Mouse (Mus musculus) leukemia stem cell, adult 10-12 weeks (primary cell): Measurements from ENCODE around the gene 4930590J08Rik. TPM values are rescaled to one million over a fixed set of nuclear protein-coding genes. Genes with fewer than 3 reads are reported as not detected.

Experiments used
- polyA plus RNA-seq: library from polyadenylated mRNA; stranded (reverse); fragments of >175 nt; gene quantifications from 2 replicates; pipeline ENCODE4 v1.2.3, GENCODE M21; 2012; ENCODE audit warnings: low replicate concordance

Gene 4930590J08Rik
- polyA plus RNA-seq = 0.06 TPM in 1 of 2 replicates, not detected in the other

DNA sequence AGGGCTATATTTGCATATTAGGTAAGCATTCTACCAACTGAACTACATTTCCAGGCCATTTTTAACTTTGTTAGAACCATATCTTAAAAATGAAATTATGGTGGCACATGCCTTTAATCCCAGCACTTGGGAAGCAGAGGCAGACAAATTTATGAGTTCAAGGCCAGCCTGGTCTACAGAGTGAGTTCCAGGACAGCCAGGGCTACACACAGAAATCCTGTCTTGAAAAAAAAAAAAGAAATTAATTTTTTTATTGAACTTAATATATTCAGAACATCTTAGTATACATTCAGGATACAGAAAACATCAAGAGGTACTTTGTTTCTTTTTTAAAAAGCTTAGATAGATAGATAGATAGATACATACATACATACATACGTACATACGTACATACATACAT lies at the start of gene 4930590J08Rik:
Gene 4930590J08Rik (plus strand): TSS at position 301 of the 400 bp plus-strand sequence.

DNA sequence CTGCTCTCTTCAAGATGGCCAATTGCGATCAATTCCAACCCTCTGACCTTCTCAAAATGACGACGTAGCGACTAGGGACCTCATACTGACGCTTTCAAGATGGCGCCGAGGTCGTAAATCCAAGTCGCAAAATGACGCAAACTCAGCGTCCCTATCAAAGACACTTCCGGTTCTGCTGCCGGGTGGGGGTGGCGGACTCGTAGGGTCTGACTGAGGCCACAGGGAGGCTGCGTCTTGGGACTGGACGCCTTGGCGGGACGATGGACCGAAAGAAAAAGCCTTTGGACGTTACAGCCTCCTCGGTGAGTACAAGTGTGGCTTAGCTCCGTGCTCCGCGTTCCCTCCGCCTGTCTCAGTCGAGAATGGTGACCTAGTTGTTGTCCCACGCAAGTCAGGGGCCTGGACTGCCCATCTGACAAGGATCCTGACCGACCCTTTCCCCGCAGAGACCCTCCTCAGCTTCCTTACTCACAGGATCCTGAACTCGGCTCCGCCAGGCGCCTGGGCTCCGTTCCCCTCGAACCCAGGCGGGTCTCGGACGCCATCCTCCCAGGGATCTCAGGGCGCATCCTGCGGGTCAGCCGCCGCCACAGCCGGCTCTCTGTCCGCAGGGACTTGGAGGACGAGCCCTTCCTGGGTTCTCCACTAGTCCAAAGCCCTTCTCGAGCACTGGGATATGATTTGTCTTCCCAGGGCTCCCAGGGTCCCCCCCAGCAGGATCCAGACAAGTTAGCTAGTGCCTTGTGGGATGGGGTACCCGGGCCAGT lies 24.5 kb upstream of the 4930590J08Rik start, which contains the start of gene Ccdc174:
Gene Ccdc174 (plus strand): TSS at position 169 of the 767 bp plus-strand sequence.

DNA sequence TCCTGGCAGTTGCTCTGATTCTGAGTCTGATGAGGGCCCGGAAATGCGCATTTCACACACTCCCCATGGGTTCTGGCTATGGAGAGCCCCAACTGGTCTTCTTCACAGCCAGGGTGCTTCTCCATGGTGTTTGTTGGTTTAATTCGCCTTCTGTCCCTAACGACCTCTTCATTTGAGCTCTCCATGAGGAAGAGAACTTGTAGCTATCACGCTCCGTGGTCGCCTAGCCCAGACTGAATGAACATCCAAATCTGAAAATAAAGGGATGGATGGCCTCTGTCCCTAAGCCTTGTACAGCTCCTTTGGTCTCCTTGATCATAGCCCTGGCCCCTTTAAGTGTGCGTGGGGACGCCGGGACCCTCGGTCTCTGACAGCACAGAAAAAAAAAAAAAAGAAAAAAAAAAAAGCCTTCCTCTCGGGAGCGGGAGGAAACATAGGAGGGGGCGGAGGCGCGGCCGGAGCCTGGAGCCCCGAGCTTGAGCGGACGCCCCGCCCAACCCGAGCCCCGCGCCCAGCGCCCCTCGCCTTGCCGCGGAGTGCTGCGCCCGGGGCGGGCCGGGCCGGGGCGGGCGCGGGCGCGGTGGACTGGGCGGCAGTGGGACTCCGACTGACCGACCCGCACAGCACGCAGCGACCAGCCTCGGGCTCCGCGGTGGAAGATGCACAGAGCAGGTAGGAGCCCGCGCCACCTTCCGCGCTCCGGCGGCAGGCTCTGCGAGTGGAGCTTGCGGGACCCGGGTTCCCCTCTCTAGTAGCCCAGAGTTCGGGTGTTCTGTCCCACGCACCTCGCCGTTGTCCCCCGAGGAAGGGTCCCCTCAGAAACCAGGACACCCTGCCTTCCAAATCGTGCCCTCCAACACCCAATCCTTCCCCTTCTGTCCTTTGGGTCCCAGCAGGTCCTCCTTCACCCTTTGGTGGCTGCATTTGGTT lies 76.0 kb downstream of the 4930590J08Rik start, which contains the start of gene Fgd5:
Gene Fgd5 (plus strand): TSS at position 508 of the 930 bp plus-strand sequence.

Other genes starting within 250 kb of the 4930590J08Rik start
- gene Slc6a6, start 218.8 kb upstream of the 4930590J08Rik start, polyA plus RNA-seq = 36.5 and 50.0 TPM in 2 replicates
- 0.11 and 0.12 TPM in 2 replicates for gene Grip2, start 75.6 kb upstream of the 4930590J08Rik start, polyA plus RNA-seq
- gene Ccdc174, start 24.8 kb upstream of the 4930590J08Rik start, polyA plus RNA-seq = 2.3 and 7.6 TPM in 2 replicates
- 0.54 and 1.2 TPM in 2 replicates for gene Fgd5, start 76.1 kb downstream of the 4930590J08Rik start, polyA plus RNA-seq
- 6.3 and 7.5 TPM in 2 replicates for gene Nr2c2, start 188.6 kb downstream of the 4930590J08Rik start, polyA plus RNA-seq